26 mouse cellular contexts compared by ENCODE assay signal in the genomic region with DNA sequence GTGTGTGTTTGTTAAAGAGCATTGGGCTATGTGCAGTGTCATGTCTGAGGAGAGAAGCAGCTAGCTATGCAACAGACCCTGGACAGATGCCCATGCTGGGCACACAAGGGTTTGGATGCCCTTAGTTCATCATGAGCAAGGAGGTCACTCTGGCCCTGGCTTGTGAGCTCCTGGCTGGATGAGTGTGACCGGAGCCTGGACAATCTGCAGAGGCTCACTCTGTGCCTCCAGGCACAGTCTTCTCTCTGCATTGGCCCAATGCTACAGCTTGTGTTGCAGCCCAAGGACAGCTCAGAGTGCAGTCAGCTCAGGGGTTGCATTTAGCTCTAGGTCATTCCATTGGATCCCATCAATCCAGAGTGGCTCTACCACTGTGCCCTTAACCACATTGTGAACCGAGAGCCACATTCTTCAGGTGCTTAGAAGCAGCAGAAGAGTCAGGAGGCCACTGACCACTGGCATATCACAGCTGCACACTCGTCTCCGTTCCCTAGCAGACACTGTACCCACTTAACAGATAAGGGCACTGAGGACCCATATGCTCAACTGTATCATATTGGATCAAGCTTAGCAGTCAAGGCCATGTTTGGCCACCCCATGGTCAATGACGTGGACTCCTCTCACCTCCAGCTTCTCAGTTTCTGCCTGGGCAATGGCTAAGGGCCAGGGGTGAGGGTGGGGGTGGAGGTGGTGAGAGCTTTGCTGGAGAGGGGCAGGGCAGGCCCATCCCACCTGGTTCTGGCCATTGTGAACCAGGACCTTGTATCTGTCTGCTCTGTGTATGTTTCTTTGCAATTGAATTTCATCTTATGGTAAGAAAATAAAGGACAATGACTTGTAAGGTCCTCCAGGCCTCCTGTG. TPM values are rescaled to one million over a fixed set of nuclear protein-coding genes. Genes with fewer than 3 reads are reported as not detected.
DNase-seq lines count a peak whose midpoint lies in the region; ATAC-seq lines count a peak whose summit lies in the region.
"Had no signal": no experiment of that assay in that cellular context is flagged by ENCODE, and none has a peak within 500 bp of the region (broad histone marks: within the 10 kb centered on the region; RNA-seq: fewer than 3 reads in every experiment).

No protein-coding gene starts in this region.

- H3K4me3 ChIP-seq in kidney, embryonic 15.5 days (replicated peaks) = no peak overlapping the region
- no peak overlapping the region for H3K4me3 ChIP-seq in liver, embryonic 16.5 days (ENCODE audit: low read depth, low read length)
- H3K4me3 ChIP-seq in hindbrain, embryonic 13.5 days = no peak overlapping the region
- H3K4me3 ChIP-seq in hindbrain, embryonic 11.5 days (ENCODE audit: low read depth, low read length) = no peak overlapping the region
- H3K4me3 ChIP-seq: embryonic facial prominence, embryonic 13.5 days; heart, adult 2 months; hindbrain, embryonic 10.5 days; limb, embryonic 10.5 days; midbrain, embryonic 13.5 days; neural tube, embryonic 12.5 days had no signal

- no peaks in the 10 kb centered on the region for H3K36me3 ChIP-seq in kidney, embryonic 15.5 days
- H3K36me3 ChIP-seq in liver, embryonic 16.5 days (ENCODE audit: control insufficient read depth, insufficient read depth) = peaks cover 4% of the 10 kb centered on the region; the same call in 1 of the 2 replicates
- H3K36me3 ChIP-seq in hindbrain, embryonic 13.5 days = 0 out of 2 replicates have a peak, but pooled peaks cover 3% of the 10 kb centered on the region
- no peaks in the 10 kb centered on the region for H3K36me3 ChIP-seq in hindbrain, embryonic 11.5 days (ENCODE audit: control insufficient read depth, insufficient read depth, low read length)
- H3K36me3 ChIP-seq: hindbrain, embryonic 10.5 days; limb, embryonic 10.5 days; midbrain, embryonic 13.5 days; neural tube, embryonic 12.5 days had no signal

- ATAC-seq in kidney, embryonic 15.5 days (replicated peaks; ENCODE audit: low FRiP score) = no peak
- peak; percentile 33 for ATAC-seq in erythroid progenitor cell, adult 5-6 weeks (replicated peaks; ENCODE audit: low FRiP score, poor library complexity, severe bottlenecking)
- peak; percentile 71 for ATAC-seq in liver, embryonic 16.5 days (ENCODE audit: low read depth)
- no peak for ATAC-seq in hindbrain, embryonic 13.5 days (ENCODE audit: low FRiP score)
- ATAC-seq in hindbrain, embryonic 11.5 days (ENCODE audit: low FRiP score) = no peak
- ATAC-seq: midbrain, embryonic 13.5 days had no signal

- no peak overlapping the region for H3K9ac ChIP-seq in kidney, embryonic 15.5 days
- H3K9ac ChIP-seq in liver, embryonic 16.5 days (ENCODE audit: low read depth, low read length) = peak overlapping the region; percentile 5; the same call in 1 of the 2 replicates
- no peak overlapping the region for H3K9ac ChIP-seq in hindbrain, embryonic 13.5 days
- H3K9ac ChIP-seq in hindbrain, embryonic 11.5 days (ENCODE audit: low read depth, low read length) = no peak overlapping the region
- H3K9ac ChIP-seq: embryonic facial prominence, embryonic 13.5 days; midbrain, embryonic 13.5 days; neural tube, embryonic 12.5 days had no signal

- no peaks in the 10 kb centered on the region for H3K4me1 ChIP-seq in kidney, embryonic 15.5 days
- H3K4me1 ChIP-seq in liver, embryonic 16.5 days (ENCODE audit: control insufficient read depth, low read depth, low read length) = peaks cover 28% of the 10 kb centered on the region
- no peaks in the 10 kb centered on the region for H3K4me1 ChIP-seq in hindbrain, embryonic 13.5 days (replicated peaks)
- no peaks in the 10 kb centered on the region for H3K4me1 ChIP-seq in hindbrain, embryonic 11.5 days (replicated peaks; ENCODE audit: control insufficient read depth, insufficient read depth, low read length)
- H3K4me1 ChIP-seq: hindbrain, embryonic 10.5 days; midbrain, embryonic 13.5 days; neural tube, embryonic 12.5 days had no signal

- DNase-seq in kidney, adult 18-20 months = peak; percentile 13
- peak; percentile 56 for DNase-seq in adipocyte (ENCODE audit: low spot score)
- no peak for DNase-seq in hindbrain, embryonic 11.5 days (ENCODE audit: low spot score)
- DNase-seq: adrenal gland, adult 2 months; B cell, adult 2 months; cerebellum, postnatal 10 days; heart, adult 2 months; kidney, adult 8-10 months; lung, adult 2 months; lung, postnatal 4 days; right cerebral cortex, adult 18-20 months; thymus, adult 18-20 months; thymus, postnatal 4 days had no signal

- no peaks in the 10 kb centered on the region for H3K27me3 ChIP-seq in kidney, embryonic 15.5 days
- no peaks in the 10 kb centered on the region for H3K27me3 ChIP-seq in liver, embryonic 16.5 days (ENCODE audit: control insufficient read depth, insufficient read depth, low read depth, low read length)
- H3K27me3 ChIP-seq in hindbrain, embryonic 13.5 days = no peaks in the 10 kb centered on the region
- no peaks in the 10 kb centered on the region for H3K27me3 ChIP-seq in hindbrain, embryonic 11.5 days (ENCODE audit: control insufficient read depth, insufficient read depth, low read length)
- H3K27me3 ChIP-seq: embryonic facial prominence, embryonic 13.5 days; midbrain, embryonic 13.5 days; neural tube, embryonic 12.5 days had no signal

- no peak overlapping the region for H3K4me2 ChIP-seq in kidney, embryonic 15.5 days
- no peak overlapping the region for H3K4me2 ChIP-seq in liver, embryonic 16.5 days (ENCODE audit: low read depth, low read length)
- H3K4me2 ChIP-seq in hindbrain, embryonic 13.5 days = no peak overlapping the region
- H3K4me2 ChIP-seq in hindbrain, embryonic 11.5 days (replicated peaks; ENCODE audit: low read depth, low read length) = no peak overlapping the region
- H3K4me2 ChIP-seq: embryonic facial prominence, embryonic 13.5 days; midbrain, embryonic 13.5 days; neural tube, embryonic 12.5 days had no signal

- 87% methylated on average over 5 of the region's 5 CpGs for WGBS in kidney, embryonic 15.5 days
- 44% methylated on average over 5 of the region's 5 CpGs for WGBS in liver, embryonic 16.5 days (ENCODE audit: insufficient replicate concordance)
- 88% methylated on average over 5 of the region's 5 CpGs for WGBS in hindbrain, embryonic 13.5 days
- 77% methylated on average over 5 of the region's 5 CpGs for WGBS in hindbrain, embryonic 11.5 days

- no peak overlapping the region for H3K27ac ChIP-seq in kidney, embryonic 15.5 days
- H3K27ac ChIP-seq in liver, embryonic 16.5 days (ENCODE audit: low read length) = peak overlapping the region; percentile 43; the same call in 1 of the 2 replicates
- no peak overlapping the region for H3K27ac ChIP-seq in hindbrain, embryonic 13.5 days
- no peak overlapping the region for H3K27ac ChIP-seq in hindbrain, embryonic 11.5 days (ENCODE audit: low read depth, low read length)
- H3K27ac ChIP-seq: embryonic facial prominence, embryonic 13.5 days; heart, adult 2 months; hindbrain, embryonic 10.5 days; limb, embryonic 10.5 days; midbrain, embryonic 13.5 days; neural tube, embryonic 12.5 days had no signal

- H3K9me3 ChIP-seq in kidney, embryonic 15.5 days (replicated peaks) = no peaks in the 10 kb centered on the region
- no peaks in the 10 kb centered on the region for H3K9me3 ChIP-seq in liver, embryonic 16.5 days (replicated peaks; ENCODE audit: control insufficient read depth, low read length)
- H3K9me3 ChIP-seq in hindbrain, embryonic 13.5 days = 0 out of 2 replicates have a peak, but pooled peaks cover 9% of the 10 kb centered on the region
- no peaks in the 10 kb centered on the region for H3K9me3 ChIP-seq in hindbrain, embryonic 11.5 days (ENCODE audit: control insufficient read depth, low read length)
- H3K9me3 ChIP-seq: limb, embryonic 10.5 days; neural tube, embryonic 12.5 days had no signal

RNA-seq across cellular contexts. Expression of a gene that starts 11.7 kb away (rescaled TPM):
- 29.9 and 38.4 TPM in 2 replicates for polyA plus RNA-seq in kidney, embryonic 15.5 days (2015; fragmentation: Nextera tagmentation; extraction: Ambion mirVana)
- 700 and 745 TPM in 2 replicates for total RNA-seq in erythroid progenitor cell, adult 5-6 weeks (2015; ENCODE audit: low replicate concordance)
- 1,033 and 1,282 TPM in 2 replicates for total RNA-seq in erythroid progenitor cell, adult 5-6 weeks (2017; ENCODE audit: low replicate concordance)
- 75.9 and 78.9 TPM in 2 replicates for polyA plus RNA-seq in liver, embryonic 16.5 days (2015; fragmentation: Nextera tagmentation; extraction: Ambion mirVana)
- polyA plus RNA-seq in hindbrain, embryonic 13.5 days (2015; fragmentation: Nextera tagmentation; extraction: Ambion mirVana) = 14.5 and 20.5 TPM in 2 replicates
- 0.46 and 0.56 TPM in 2 replicates for polyA plus RNA-seq in hindbrain, embryonic 11.5 days (2014; fragmentation: Nextera tagmentation; extraction: Ambion mirVana)

RNA-seq across cellular contexts. Expression of a gene that starts 28.2 kb away (rescaled TPM):
- polyA plus RNA-seq in kidney, embryonic 15.5 days (2015; fragmentation: Nextera tagmentation; extraction: Ambion mirVana) = 0.05 TPM in 1 of 2 replicates, not detected in the other
- 0.84 TPM in 1 of 2 replicates, not detected in the other for total RNA-seq in erythroid progenitor cell, adult 5-6 weeks (2015; ENCODE audit: low replicate concordance)
- not detected in 2 replicates for total RNA-seq in erythroid progenitor cell, adult 5-6 weeks (2017; ENCODE audit: low replicate concordance)
- not detected in 2 replicates for polyA plus RNA-seq in liver, embryonic 16.5 days (2015; fragmentation: Nextera tagmentation; extraction: Ambion mirVana)
- polyA plus RNA-seq in hindbrain, embryonic 13.5 days (2015; fragmentation: Nextera tagmentation; extraction: Ambion mirVana) = not detected in 2 replicates
- not detected in 2 replicates for polyA plus RNA-seq in hindbrain, embryonic 11.5 days (2014; fragmentation: Nextera tagmentation; extraction: Ambion mirVana)
- total RNA-seq: adrenal gland, adult 2 months; gastrocnemius, adult 8-10 months; heart, adult 2 months; layer of hippocampus, postnatal 10 days; left cerebral cortex, adult 8-10 months had no signal
- polyA plus RNA-seq: adrenal gland, adult 2 months; embryonic facial prominence, embryonic 13.5 days; heart, adult 2 months; heart, embryonic 16.5 days; hindbrain, embryonic 10.5 days; limb, embryonic 10.5 days; lung, adult 2 months; midbrain, embryonic 13.5 days; neural tube, embryonic 12.5 days had no signal

Comparison
In these comparisons a context has a peak if more than half of its experiments do, and no peak if none do; other contexts are left out.
1. ATAC-seq: peak in erythroid progenitor cell, adult 5-6 weeks (single experiment) and liver, embryonic 16.5 days (single experiment); none in kidney, embryonic 15.5 days (single experiment), hindbrain, embryonic 13.5 days (single experiment) and hindbrain, embryonic 11.5 days (single experiment).